Mouse (Mus musculus) c-Kit-positive CD71-positive TER-119-negative erythroid progenitor cells, embryonic 14.5 days (primary cell): ENCODE measurements around the gene Aldh1l1.
"Not testable (repeated sequence)": the region's sequence is repeated elsewhere in the genome, so short reads cannot be mapped to it uniquely, and the experiment has no call there.

Experiments
- DNase-seq: peaks from one replicate; pipeline ENCODE4 v3.0.0-alpha.2; 2013; ENCODE audit warnings: low read depth

Aldh1l1 gene

DNA sequence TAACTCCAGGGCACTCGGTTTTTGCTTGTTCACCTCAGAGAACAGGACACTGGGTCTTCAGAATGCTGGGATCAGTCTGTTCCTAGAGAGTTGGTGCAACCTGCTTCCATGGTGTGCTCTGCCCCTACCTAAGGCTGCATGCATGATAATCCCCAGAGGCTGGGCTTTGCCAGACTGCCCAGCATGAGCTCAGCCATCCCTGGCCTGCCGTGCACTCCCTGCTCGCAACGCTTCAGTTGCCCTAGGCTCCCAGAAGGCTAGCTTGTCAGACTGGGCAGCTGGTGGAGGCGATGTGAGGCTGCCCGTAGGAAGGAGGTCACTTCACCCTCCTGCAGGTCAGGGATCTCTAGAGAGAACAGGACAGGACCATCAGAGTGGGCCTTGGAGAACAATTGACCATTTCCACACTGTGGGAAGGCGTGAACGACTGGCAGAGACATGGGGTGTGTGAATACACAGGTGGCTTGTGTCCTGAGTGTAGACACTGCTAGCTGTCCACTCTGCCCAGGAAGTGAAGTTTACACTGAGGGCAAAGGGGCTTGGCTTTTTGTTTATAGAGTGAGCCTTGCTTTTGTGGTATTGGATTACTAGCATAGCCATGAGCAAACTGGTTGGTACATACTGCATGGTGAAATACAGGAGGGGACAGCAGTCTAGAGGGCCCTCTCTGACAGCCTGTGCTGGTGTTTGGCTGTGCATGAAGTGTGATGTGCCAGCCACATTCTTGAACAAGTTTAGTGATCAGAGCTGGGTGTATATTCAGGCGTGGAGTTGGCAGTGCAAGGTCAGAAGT, 134.8 kb downstream of the Aldh1l1 start:
- no peak for DNase-seq

DNA sequence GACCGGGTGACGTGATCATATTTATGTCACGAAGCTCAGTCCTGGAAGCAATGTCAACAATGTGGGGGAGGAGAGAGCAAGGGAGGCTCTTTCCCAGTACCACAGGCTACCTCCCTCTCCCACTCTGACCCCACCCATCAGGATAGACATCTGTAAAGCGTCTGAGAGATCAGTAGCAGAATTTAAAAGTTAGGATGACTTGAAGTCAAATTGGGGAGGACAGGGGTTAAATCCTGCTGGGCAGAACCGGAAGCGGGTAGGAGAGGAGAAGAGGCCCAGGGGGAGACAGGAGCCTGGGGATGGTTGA, 135.3 kb downstream of the Aldh1l1 start:
- no peak for DNase-seq

DNA sequence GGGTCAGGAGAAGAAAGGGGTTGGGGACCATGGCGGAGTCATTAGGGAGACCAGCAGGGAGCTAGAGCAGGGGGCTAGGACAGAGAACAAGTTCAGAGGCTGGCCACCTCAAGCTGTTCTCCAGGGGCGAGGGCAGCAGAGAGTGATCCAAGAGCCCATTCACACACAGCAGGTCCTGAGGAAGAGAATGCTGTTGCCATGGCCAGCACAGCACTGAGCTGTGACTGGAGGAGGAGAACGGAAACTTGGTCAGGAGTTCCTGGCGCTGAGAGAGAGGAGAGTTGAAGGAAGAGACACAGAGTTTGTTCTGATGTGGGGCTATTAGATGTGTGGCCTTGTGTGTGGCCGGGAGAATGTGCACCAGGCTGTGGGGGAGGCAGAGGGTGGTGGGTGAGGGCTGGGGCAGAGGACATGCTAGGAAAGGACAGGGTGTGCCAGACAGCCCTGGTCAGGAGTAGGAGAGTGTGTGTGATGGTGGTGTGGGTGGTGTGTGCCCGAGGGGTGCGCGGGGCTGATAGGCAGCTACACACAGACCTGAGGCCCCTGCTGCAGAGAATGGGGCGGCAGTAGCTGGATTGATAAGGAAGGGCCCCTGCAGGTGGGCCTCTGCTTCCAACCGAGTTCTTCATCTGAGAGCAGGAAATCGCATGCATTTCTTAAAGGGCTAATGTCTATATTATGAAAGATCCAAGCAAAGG, 136.7 kb downstream of the Aldh1l1 start:
- DNase-seq = peak; percentile 81

DNA sequence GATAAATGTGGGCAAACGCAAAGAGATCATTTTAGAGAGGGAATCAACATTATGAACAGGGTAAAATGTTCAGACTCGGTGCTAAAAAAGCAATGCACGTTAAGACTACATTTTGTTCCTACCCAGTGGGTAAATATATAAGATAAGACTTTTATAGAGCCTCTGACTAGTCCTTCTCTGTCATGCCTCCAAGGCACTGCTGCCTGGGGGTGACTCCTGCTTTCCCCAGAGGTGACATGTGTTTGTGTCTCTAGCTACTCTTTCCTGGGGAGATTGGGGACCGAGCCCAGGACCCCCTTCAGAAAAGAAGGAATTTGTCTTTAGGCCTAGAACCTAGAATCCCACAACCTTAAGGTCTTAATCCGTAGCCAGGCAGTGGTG, 137.2 kb downstream of the Aldh1l1 start:
- no peak for DNase-seq

DNA sequence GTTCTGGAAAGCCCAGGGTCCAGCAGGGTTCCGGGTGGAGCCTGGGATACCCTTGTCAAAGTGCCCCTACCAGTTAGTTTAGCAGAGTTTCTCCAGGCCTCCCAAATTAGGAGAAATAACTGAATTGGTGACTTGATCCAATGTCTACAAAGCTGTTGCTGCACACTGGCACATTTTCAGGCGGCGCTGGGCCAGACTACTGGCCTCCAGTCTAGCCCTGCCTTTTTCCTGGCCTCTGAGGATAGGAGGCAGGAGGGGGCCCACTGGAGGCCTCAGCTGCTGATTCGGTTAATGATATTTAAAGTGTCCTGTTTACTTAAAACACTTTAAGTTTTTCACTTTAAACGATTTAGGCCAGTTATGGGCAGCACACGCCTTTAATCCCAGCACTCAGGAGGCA, 138.0 kb downstream of the Aldh1l1 start:
- DNase-seq = no peak

DNA sequence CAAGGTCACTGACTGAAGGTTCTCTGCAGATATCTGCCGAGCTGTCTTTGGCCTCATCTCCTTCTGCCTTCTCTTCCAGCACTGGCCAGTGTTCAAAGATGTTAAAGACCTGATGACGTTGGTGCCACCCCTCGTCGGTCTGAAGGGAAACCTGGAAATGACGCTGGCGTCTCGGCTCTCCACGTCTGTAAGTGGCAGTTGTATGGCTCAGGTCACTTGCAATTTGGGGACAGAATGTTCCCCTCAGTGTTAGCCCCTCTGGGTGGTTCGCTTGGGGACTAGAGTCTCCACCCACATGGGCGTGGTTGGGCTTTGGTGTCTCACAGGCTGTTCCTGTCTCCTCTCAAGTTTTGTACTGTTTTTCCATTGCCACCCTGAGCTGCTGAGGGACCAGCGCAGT, 138.5 kb downstream of the Aldh1l1 start:
- DNase-seq = peak; percentile 85

DNA sequence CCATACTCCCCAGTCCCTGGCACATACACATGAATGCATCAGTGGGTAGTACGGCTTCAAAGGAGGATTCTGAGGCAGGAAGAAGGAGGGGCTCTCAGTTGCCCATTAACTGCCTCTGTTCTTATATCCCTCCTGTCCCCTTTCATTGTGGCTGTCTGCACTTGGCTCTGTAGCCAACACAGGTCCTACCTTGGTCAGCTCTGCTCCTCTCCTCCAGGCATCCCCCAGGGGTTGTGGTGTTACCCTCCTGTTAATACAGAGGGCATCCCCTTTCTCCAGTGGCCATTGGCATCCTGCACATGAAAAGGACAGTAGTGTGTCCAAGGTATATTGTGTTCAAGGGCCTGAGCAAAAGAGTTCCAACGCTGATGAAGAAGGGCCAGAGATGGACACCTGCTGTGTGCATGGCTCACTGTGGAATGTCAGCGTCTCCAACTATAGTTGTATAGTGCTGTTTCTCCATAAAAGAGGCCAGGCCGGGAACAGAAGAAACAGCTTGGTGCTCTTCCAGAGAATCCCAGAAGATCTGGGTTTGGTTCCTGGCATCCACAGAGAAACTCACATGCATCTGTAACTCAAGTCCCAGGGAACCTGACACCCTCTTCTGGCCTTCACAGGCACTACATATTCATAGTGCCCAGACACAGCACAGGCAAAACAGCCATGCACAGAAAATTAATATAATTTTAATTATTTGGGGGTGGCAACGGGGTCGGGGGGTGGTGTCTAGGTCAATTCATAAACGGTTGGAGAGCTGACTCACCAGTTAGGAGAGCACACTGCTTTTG, 139.2 kb downstream of the Aldh1l1 start:
- no peak for DNase-seq

DNA sequence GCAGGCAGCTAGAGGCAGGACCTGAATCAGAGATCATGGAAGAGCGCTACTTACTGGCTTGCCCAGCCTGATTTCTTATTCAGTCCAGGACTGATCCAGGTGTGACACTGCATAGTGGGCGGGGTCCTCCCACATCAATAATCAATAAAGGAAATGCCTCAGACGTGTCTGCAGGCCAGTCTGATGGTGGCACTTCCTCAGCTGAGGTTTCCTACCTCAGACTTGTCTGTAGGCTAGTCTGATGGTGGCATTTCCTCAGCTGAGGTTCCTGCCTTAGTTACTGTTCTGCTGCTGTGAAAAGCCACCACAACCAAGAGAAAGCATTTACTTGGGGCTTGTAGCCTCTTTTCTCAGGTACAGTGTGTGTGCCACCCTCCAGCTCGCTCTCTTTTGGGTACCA, 141.3 kb downstream of the Aldh1l1 start:
- DNase-seq = no peak

DNA sequence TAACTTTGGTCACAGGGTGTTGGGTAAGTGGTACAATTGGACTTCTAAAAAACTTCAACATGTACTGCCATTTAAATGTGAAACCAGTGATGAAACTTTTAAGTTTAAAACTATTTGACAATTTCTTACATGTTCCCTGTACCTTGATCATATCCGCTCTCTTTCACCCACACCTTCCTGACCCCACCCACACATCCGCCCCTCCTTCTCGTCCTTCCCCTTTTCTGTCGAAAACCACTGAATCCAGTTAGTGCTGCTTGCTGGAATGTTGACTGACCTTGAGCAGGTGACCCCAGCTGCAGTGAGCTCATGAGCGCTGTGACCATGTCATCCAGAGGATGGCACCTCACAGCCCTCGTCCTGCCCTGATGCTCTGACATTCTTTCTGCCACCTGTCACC, 143.3 kb downstream of the Aldh1l1 start:
- DNase-seq = no peak

DNA sequence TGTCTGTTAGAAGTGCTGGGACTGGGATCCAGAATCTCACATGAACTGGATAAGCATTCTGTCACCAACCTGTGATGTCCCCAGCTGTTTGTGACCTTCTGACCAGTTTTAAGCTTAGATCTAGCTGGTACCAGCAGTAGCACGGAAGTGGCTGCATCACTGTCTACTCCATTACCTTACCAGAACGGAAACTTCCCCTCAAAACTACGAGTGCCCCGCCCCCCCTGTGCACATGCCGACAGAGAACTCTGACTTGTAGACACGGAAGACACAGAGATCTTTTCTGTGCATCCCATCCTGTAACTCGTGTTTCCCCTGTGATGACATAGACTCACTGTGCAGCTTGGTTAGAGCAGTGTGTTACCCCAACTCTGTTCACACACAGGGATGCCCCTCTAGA, 144.2 kb downstream of the Aldh1l1 start:
- DNase-seq = no peak

DNA sequence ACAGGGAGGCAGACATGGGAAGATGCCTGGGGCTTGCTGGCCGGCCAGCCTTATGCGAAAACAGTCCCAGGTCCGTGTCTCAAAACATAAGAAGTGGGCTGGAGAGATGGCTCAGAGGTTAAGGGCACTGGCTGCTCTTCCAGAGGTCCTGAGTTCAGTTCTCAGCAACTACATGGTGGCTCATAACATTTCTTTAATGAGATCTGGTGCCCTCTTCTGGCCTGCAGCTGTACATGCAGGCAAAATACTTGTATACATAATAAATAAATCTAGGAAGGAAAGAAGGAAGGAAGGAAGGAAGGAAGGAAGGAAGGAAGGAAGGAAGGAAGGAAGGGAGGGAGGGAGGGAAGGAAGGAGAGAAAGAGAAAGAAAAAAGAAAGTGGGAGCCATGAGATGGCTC, 146.3 kb downstream of the Aldh1l1 start:
- DNase-seq = not testable (repeated sequence)

DNA sequence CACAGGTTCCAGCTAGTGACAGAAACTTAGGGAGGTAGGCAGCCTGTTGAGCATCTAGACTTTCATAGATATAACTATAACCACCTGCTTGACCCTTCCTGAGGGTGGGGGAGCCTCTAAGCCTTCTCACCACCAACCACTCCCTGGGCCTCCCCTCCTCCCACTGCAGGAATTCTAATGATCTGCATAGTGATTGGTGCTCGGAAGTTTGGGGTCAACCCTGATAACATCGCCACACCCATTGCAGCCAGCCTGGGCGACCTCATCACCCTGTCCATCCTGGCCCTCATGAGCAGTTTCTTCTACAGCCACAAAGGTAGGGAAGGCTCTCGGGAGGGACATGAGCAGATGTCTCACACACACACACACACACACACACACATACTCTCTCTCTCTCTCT, 148.9 kb downstream of the Aldh1l1 start:
- no peak for DNase-seq

DNA sequence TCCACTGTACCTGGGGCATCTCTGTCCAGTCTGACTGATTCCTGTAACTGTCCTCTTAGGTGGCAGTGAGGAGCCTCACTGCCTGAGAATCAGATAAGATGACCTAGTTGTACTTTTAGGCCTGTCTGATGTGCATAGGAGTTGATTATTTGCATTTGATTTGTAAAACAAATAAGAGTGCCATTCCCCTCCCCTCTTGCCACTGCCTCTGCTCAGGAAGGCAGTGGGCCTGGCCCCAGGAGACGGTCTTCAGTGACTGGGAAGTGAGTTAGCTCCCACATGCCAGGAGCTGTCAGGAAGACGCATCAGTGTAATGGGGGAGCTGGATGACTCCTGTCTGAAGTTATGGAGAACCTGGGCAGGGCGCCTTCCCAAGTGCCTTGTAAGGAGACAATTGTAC, 149.4 kb downstream of the Aldh1l1 start:
- no peak for DNase-seq

DNA sequence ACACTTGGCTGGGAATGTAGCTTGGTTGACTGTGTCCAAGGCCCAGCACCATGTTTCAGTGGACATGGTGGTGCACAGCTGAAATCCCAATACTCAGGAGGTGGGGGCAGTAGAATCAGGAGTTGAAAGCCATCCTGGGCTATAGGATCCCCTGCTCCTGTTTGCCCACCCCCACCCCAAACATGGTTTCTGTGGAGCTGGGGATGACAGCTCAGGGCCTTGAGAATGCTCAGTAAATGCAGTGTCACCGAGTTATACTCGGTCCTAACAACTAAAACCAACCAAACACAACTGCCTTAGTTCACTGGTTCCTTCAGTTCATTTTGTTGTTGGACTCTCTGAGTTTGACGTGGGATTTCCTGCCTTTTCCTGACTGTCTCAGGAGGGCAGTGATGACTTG, 156.8 kb downstream of the Aldh1l1 start:
- DNase-seq = no peak

DNA sequence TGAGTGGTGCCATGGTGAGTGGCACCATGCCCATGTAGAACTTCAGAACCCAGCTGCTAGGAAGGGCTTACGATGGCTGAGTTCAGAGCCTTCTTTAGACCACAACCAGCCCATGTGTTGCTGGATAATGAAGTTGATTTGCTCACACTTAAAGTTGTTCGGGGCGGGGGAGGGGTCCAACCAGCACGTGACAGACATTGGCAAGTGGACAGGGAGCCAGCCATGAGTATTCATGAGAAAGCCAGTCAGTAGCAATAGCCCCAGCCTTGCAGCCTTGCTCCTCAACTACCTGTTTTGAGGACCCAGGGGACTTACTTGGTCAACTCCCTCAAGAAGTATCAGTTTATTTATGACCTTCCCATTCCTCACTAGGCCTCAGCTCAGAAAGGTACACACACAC, 158.7 kb downstream of the Aldh1l1 start:
- DNase-seq = no peak

DNA sequence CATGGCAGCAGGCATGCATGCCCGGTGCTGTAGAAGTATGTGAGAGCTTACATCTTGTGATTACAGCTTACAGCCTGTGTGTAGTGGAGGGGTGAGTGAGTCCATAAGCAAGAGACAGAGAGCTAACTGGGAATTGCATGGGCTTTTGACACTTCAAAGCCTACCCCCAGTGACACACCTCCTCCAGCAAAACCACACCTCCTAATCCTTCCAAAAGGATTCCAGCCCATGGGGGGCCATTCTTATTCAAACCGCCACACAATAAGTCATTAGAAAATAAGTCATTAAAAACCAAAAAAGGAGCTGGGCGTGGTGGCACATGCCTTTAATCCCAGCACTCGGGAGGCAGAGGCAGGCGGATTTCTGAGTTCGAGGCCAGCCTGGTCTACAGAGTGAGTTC, 162.2 kb downstream of the Aldh1l1 start:
- DNase-seq = no peak

DNA sequence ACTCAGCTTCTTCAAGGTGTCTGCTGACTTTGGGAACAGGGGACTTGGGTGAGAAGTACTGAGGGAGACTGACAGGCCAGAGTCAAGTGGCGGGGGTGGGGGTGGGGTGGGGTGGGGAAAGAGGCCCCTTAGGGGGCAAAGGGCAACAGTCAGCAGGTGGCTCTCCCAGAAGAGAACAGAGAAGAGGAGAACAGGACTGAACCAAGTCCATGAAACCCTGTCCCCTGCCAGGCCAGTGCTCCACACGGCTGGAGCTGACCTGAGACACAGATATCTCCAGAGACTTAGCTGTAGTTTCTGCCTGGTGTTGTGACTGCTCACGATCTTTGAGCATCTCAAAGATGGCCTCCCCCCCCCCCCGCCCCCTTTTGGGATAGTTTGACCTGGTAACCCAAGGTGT, 163.1 kb downstream of the Aldh1l1 start:
- DNase-seq = no peak
